Mouse (Mus musculus) neural tube, embryonic 14.5 days (tissue): ENCODE results near the gene Plcb1. TPM values are rescaled to one million over a fixed set of nuclear protein-coding genes. Genes with fewer than 3 reads are reported as not detected.

Source experiments
- ATAC-seq: fragments of 200-750 bp; cut with Nextera tagmentation; 2 replicates; pipeline ENCODE4 v1.8.0; 2017; ENCODE audit warnings: low read depth, mild to moderate bottlenecking, moderate TSS enrichment, moderate library complexity
- H3K27ac ChIP-seq: fragments of 300-500 bp; sonication (generic); 2 replicates; pipeline ENCODE4 v1.5.1; 2014; ENCODE audit warnings: low read depth, mild to moderate bottlenecking, control low read depth, low read length, moderate library complexity, mixed read lengths
- H3K27me3 ChIP-seq: fragments of 300-500 bp; sonication (generic); 2 replicates; pipeline ENCODE4 v1.6.1; 2014; ENCODE audit warnings: low read length; ENCODE audit not compliant: control insufficient read depth, insufficient read depth
- H3K36me3 ChIP-seq: fragments of 300-500 bp; sonication (generic); 2 replicates; pipeline ENCODE4 v1.6.1; 2014; ENCODE audit warnings: low read length, mixed read lengths; ENCODE audit not compliant: control insufficient read depth, insufficient read depth
- H3K4me1 ChIP-seq: fragments of 300-500 bp; sonication (generic); 2 replicates; pipeline ENCODE4 v1.6.1; 2014; ENCODE audit warnings: low read length; ENCODE audit not compliant: control insufficient read depth, insufficient read depth
- H3K4me2 ChIP-seq: fragments of 300-500 bp; sonication (generic); 2 replicates; pipeline ENCODE4 v1.6.1; 2014; ENCODE audit warnings: mild to moderate bottlenecking, low read depth, low read length, control low read depth
- H3K4me3 ChIP-seq: fragments of 300-500 bp; sonication (generic); 2 replicates; pipeline ENCODE4 v1.5.1; 2014; ENCODE audit warnings: low read depth, low read length, control low read depth, mixed read lengths
- H3K9ac ChIP-seq: fragments of 300-500 bp; sonication (generic); replicated peaks from 2 replicates; pipeline ENCODE4 v1.6.1; 2014; ENCODE audit warnings: low read depth, mild to moderate bottlenecking, control low read depth, low read length, mixed read lengths
- H3K9me3 ChIP-seq: fragments of 300-500 bp; sonication (generic); 2 replicates; pipeline ENCODE4 v1.6.1; 2016; ENCODE audit warnings: low read length; ENCODE audit not compliant: control insufficient read depth
- WGBS: fragments of 180-500 bp; shearing (Covaris S2); extraction: QIAGEN DNeasy Blood & Tissue Kit; methylation state at CpG from one replicate; pipeline ENCODE4 v1.1.7; 2014; 5-methylcytosine and 5-hydroxymethylcytosine counted together
- polyA plus RNA-seq: library from polyadenylated mRNA; unstranded; fragments of >200 nt; fragmentation: Nextera tagmentation; extraction: Ambion mirVana; gene quantifications from 2 replicates; pipeline ENCODE4 v1.2.1, GENCODE M21; 2014

The Plcb1 gene
- polyA plus RNA-seq, 1 experiment from 2014 or later: 118 TPM

GRCm38 (mm10) chr2:135315980-135316379, 530.1 kb downstream of the Plcb1 start:
- no peak overlapping the region for H3K27ac ChIP-seq
- H3K4me1 ChIP-seq: no peaks in the 10 kb centered on the region
- H3K4me3 ChIP-seq: no peak overlapping the region
- WGBS: 84% methylated on average over 3 of the region's 3 CpGs
- H3K9ac ChIP-seq: no peak overlapping the region
- H3K4me2 ChIP-seq: no peak overlapping the region
- H3K9me3 ChIP-seq: no peaks in the 10 kb centered on the region
- no peaks in the 10 kb centered on the region for H3K36me3 ChIP-seq
- no peak for ATAC-seq
- H3K27me3 ChIP-seq: no peaks in the 10 kb centered on the region

- ATAC-seq: no peak
- Histone ChIP-seq H3K36me3 (no peaks in the 10 kb centered on the region), H3K9ac (no peak overlapping the region), H3K4me3 (no peak overlapping the region), H3K4me1 (no peaks in the 10 kb centered on the region), H3K9me3 (no peaks in the 10 kb centered on the region), H3K27ac (no peak overlapping the region), H3K27me3 (no peaks in the 10 kb centered on the region), H3K4me2 (no peak overlapping the region)
- 92% methylated on average over 1 of the region's 1 CpGs for WGBS
Measured at GRCm38 (mm10) chr2:135318136-135318535, 532.3 kb downstream of the Plcb1 start.

- Histone ChIP-seq H3K4me1 (0 out of 2 replicates have a peak, but pooled peaks cover 3% of the 10 kb centered on the region), H3K9ac (no peak overlapping the region), H3K9me3 (no peaks in the 10 kb centered on the region), H3K36me3 (no peaks in the 10 kb centered on the region), H3K4me3 (peak overlapping the region; percentile 23; the same call in 1 of the 2 replicates), H3K27ac (peak overlapping the region; percentile 52), H3K27me3 (no peaks in the 10 kb centered on the region), H3K4me2 (peak overlapping the region; percentile 53)
- ATAC-seq: peak; percentile 80
- WGBS: 36% methylated on average over 7 of the region's 7 CpGs
Measured at GRCm38 (mm10) chr2:135323276-135323954, 537.5 kb downstream of the Plcb1 start.

GRCm38 (mm10) chr2:135323955-135324302, 538.1 kb downstream of the Plcb1 start:
- H3K4me3 ChIP-seq: peak overlapping the region; percentile 23; the same call in 1 of the 2 replicates
- 18% methylated on average over 4 of the region's 4 CpGs for WGBS
- no peaks in the 10 kb centered on the region for H3K36me3 ChIP-seq
- peak overlapping the region; percentile 53 for H3K4me2 ChIP-seq
- no peak overlapping the region; the same call in 1 of the 2 replicates for H3K9ac ChIP-seq
- H3K9me3 ChIP-seq: no peaks in the 10 kb centered on the region
- H3K4me1 ChIP-seq: 0 out of 2 replicates have a peak, but pooled peaks cover 3% of the 10 kb centered on the region
- no peaks in the 10 kb centered on the region for H3K27me3 ChIP-seq
- ATAC-seq: peak; percentile 91
- H3K27ac ChIP-seq: peak overlapping the region; percentile 52

- Histone ChIP-seq H3K4me3 (no peak overlapping the region), H3K9ac (no peak overlapping the region), H3K4me2 (no peak overlapping the region), H3K27ac (no peak overlapping the region), H3K4me1 (peaks cover 7% of the 10 kb centered on the region), H3K9me3 (no peaks in the 10 kb centered on the region), H3K27me3 (no peaks in the 10 kb centered on the region), H3K36me3 (no peaks in the 10 kb centered on the region)
- peak; percentile 57; the same call in 1 of the 2 replicates for ATAC-seq
- 3% methylated on average over 2 of the region's 2 CpGs for WGBS
Measured at GRCm38 (mm10) chr2:135328756-135329155, 542.9 kb downstream of the Plcb1 start.

- 12% methylated on average over 14 of the region's 14 CpGs for WGBS
- H3K4me3 ChIP-seq: no peak overlapping the region
Measured at GRCm38 (mm10) chr2:135329782-135330545, 544.1 kb downstream of the Plcb1 start.

GRCm38 (mm10) chr2:135331868-135332267, 546.0 kb downstream of the Plcb1 start:
- no peak overlapping the region for H3K9ac ChIP-seq
- H3K4me1 ChIP-seq: peaks cover 4% of the 10 kb centered on the region
- H3K27ac ChIP-seq: no peak overlapping the region
- no peak overlapping the region for H3K4me3 ChIP-seq
- 55% methylated on average over 1 of the region's 1 CpGs for WGBS
- H3K36me3 ChIP-seq: no peaks in the 10 kb centered on the region
- H3K9me3 ChIP-seq: no peaks in the 10 kb centered on the region
- H3K27me3 ChIP-seq: no peaks in the 10 kb centered on the region
- ATAC-seq: peak; percentile 62; the same call in 1 of the 2 replicates
- no peak overlapping the region for H3K4me2 ChIP-seq

More at GRCm38 (mm10) chr2:135329782-135330545, 544.1 kb downstream of the Plcb1 start:
- peaks cover 4% of the 10 kb centered on the region for H3K4me1 ChIP-seq
- H3K4me2 ChIP-seq: peak overlapping the region; percentile 28; the same call in 1 of the 2 replicates
- H3K9me3 ChIP-seq: no peaks in the 10 kb centered on the region
- H3K27me3 ChIP-seq: no peaks in the 10 kb centered on the region
- no peak overlapping the region for H3K27ac ChIP-seq
- peak; percentile 63 for ATAC-seq
- H3K9ac ChIP-seq: no peak overlapping the region
- H3K36me3 ChIP-seq: no peaks in the 10 kb centered on the region

GRCm38 (mm10) chr2:135356311-135356710, 570.4 kb downstream of the Plcb1 start:
- Histone ChIP-seq H3K9ac (no peak overlapping the region), H3K9me3 (no peaks in the 10 kb centered on the region), H3K36me3 (no peaks in the 10 kb centered on the region; the same call in 1 of the 2 replicates), H3K4me2 (no peak overlapping the region), H3K27me3 (no peaks in the 10 kb centered on the region), H3K27ac (no peak overlapping the region), H3K4me1 (no peaks in the 10 kb centered on the region), H3K4me3 (no peak overlapping the region)
- WGBS: 25% methylated on average over 1 of the region's 1 CpGs
- no peak for ATAC-seq

- no peak overlapping the region for H3K9ac ChIP-seq
- H3K27ac ChIP-seq: no peak overlapping the region
- no peak overlapping the region for H3K4me3 ChIP-seq
- H3K4me2 ChIP-seq: no peak overlapping the region
- H3K9me3 ChIP-seq: no peaks in the 10 kb centered on the region
- WGBS: 8% methylated on average over 1 of the region's 1 CpGs
- peak; percentile 56; the same call in 1 of the 2 replicates for ATAC-seq
- no peaks in the 10 kb centered on the region for H3K27me3 ChIP-seq
- H3K36me3 ChIP-seq: no peaks in the 10 kb centered on the region; the same call in 1 of the 2 replicates
- H3K4me1 ChIP-seq: no peaks in the 10 kb centered on the region
Measured at GRCm38 (mm10) chr2:135361798-135362197, 575.9 kb downstream of the Plcb1 start.
